Mouse (Mus musculus): ENCODE data around the gene Sh2d7. TPM values are rescaled to one million over a fixed set of nuclear protein-coding genes. Genes with fewer than 3 reads are reported as not detected.

Gene Sh2d7
- total RNA-seq (2023): not detected

DNA sequence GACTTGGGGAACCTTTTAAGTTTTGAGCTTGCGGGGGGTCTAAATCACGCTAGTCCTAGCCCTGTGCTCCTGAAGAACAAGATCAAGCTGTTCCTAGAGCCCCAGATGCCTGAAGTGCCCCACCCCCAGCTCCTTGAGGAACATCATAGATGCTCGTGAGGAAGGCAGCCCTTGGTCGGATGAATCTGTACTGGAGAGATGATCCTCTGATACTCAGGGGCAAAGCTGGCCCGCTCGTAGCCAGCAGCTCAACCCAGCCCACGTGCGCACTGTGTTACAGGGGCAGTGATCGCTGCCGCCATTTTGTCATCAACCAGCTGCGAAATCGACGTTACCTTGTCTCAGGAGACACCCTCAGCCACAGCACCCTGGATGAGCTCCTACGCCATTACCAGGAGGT is at the start of gene Sh2d7:
Sh2d7 (plus strand) TSS at position 301 of the 400 bp plus-strand sequence.

DNA sequence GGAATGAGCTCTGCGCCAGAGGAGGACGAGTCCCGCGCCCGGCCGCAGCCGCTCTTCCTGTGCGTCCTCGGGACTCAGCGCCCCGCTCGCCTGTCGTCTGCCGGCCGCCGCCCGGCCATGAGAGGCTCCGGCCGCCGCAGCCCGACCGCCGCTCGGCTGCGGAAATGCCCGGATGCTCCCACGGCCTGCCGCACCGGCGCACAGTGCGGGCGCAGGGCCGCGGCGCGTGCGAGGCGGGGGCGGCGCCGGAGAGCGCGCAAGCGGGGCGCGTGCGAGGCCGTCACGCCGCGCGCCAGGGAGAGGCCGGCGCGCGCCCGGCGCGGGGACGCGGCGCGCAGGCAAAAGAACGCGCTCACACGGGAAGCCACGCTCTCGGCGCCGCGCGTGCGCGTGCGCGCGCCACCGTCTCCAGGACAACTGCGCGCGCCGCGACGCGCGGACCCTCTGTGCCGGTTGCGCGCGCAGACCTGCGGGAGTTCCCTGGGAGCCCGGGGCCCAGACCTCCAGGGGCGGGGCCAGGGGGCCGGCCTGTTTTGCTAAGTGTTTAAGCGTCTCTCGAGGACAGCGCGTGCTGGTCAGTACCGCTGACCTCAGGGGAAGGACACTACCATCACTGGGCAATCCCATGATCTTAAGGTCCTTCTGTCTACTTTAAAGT is 37.2 kb upstream of the Sh2d7 start, which contains the start of gene Dmxl2:
Dmxl2 (minus strand) TSS at position 174 of the 658 bp plus-strand sequence.

GRCm38 (mm10) chr9:54559771-54560471 is 21.1 kb downstream of the Sh2d7 start, which contains the start of gene Cib2:
TSS of gene Cib2 (minus strand) at chr9:54560218.

GRCm38 (mm10) chr9:54586199-54587061 is 47.6 kb downstream of the Sh2d7 start, which contains the start of gene Idh3a:
TSS of gene Idh3a (plus strand) at chr9:54586334.

Other genes starting within 250 kb of the Sh2d7 start
- gene Dmxl2, start 37.4 kb upstream of the Sh2d7 start, total RNA-seq (2023): 100 to 1,000 TPM; 111 to 116 TPM
- 10 to 100 TPM; 12.3 to 18.7 TPM for gene Cib2, start 21.2 kb downstream of the Sh2d7 start, total RNA-seq (2023)
- 10 to 100 TPM; 17.0 to 21.1 TPM for gene Idh3a, start 47.4 kb downstream of the Sh2d7 start, total RNA-seq (2023)
- under 1 TPM in 1 of 2 experiments, not detected in 1; 0.84 TPM for gene Acsbg1, start 122.9 kb downstream of the Sh2d7 start, total RNA-seq (2023)
- gene Dnaja4, start 159.9 kb downstream of the Sh2d7 start, total RNA-seq (2023): 1 to 10 TPM; 1.7 to 3.2 TPM
- 10 to 100 TPM; 30.3 to 33.8 TPM for gene Wdr61, start 195.5 kb downstream of the Sh2d7 start, total RNA-seq (2023)
- not detected for gene Crabp1, start 225.8 kb downstream of the Sh2d7 start, total RNA-seq (2023)

Measured in neutrophil, adult 59 days (primary cell).